Mouse (Mus musculus) midbrain, embryonic 13.5 days (tissue): ENCODE measurements around the gene Fam129a. TPM values are rescaled to one million over a fixed set of nuclear protein-coding genes. Genes with fewer than 3 reads are reported as not detected.
A peak's percentile ranks its signal among the peaks of the same experiment; 100 is the strongest.

ENCODE experiments used
- ATAC-seq: fragments of 200-750 bp; cut with Nextera tagmentation; 2 replicates; pipeline ENCODE4 v1.8.0; 2017; ENCODE audit warnings: mild to moderate bottlenecking, moderate TSS enrichment, moderate library complexity
- H3K27ac ChIP-seq: fragments of 300-500 bp; sonication (generic); 2 replicates; pipeline ENCODE4 v1.5.1; 2015; ENCODE audit warnings: inconsistent platforms, mild to moderate bottlenecking, moderate library complexity
- H3K27me3 ChIP-seq: fragments of 300-500 bp; sonication (generic); 2 replicates; pipeline ENCODE4 v1.6.1; 2015; ENCODE audit warnings: mild to moderate bottlenecking, inconsistent platforms
- H3K36me3 ChIP-seq: fragments of 300-500 bp; sonication (generic); 2 replicates; pipeline ENCODE4 v1.6.1; 2015; ENCODE audit warnings: mild to moderate bottlenecking, inconsistent platforms
- H3K4me1 ChIP-seq: fragments of 300-500 bp; sonication (generic); replicated peaks from 2 replicates; pipeline ENCODE4 v1.6.1; 2015; ENCODE audit warnings: inconsistent platforms
- H3K4me2 ChIP-seq: fragments of 300-500 bp; sonication (generic); replicated peaks from 2 replicates; pipeline ENCODE4 v1.6.1; 2015; ENCODE audit warnings: moderate library complexity, mild to moderate bottlenecking, inconsistent platforms
- H3K4me3 ChIP-seq: fragments of 300-500 bp; sonication (generic); replicated peaks from 2 replicates; pipeline ENCODE4 v1.5.1; 2015; ENCODE audit warnings: mild to moderate bottlenecking, inconsistent platforms
- H3K9ac ChIP-seq: fragments of 300-500 bp; sonication (generic); replicated peaks from 2 replicates; pipeline ENCODE4 v1.6.1; 2015; ENCODE audit warnings: mild to moderate bottlenecking, inconsistent platforms
- H3K9me3 ChIP-seq: fragments of 300-500 bp; sonication (generic); 2 replicates; pipeline ENCODE4 v1.6.1; 2016; ENCODE audit warnings: mild to moderate bottlenecking, inconsistent platforms
- WGBS: fragments of 180-500 bp; shearing (Covaris S2); methylation state at CpG from one replicate; pipeline ENCODE4 v1.1.7; 2015; 5-methylcytosine and 5-hydroxymethylcytosine counted together
- polyA plus RNA-seq: library from polyadenylated mRNA; unstranded; fragments of >200 nt; fragmentation: Nextera tagmentation; extraction: Ambion mirVana; gene quantifications from 2 replicates; pipeline ENCODE4 v1.2.1, GENCODE M21; 2015

Fam129a gene
- polyA plus RNA-seq, 1 experiment from 2014 or later: 0.78 TPM

- no peak overlapping the region for H3K27ac ChIP-seq
- no peak for ATAC-seq
- H3K4me2 ChIP-seq: no peak overlapping the region
- H3K27me3 ChIP-seq: no peaks in the 10 kb centered on the region
- H3K4me3 ChIP-seq: no peak overlapping the region
- H3K9ac ChIP-seq: no peak overlapping the region
- peaks cover 16% of the 10 kb centered on the region for H3K36me3 ChIP-seq
- H3K4me1 ChIP-seq: peaks cover 8% of the 10 kb centered on the region; the same call in 1 of the 2 replicates
- no peaks in the 10 kb centered on the region for H3K9me3 ChIP-seq
- WGBS: 88% methylated on average over 3 of the region's 3 CpGs
Observed at GRCm38 (mm10) chr1:151766976-151767654, 196.1 kb downstream of the Fam129a start.

GRCm38 (mm10) chr1:151769200-151769913 is 198.4 kb downstream of the Fam129a start:
- H3K36me3 ChIP-seq: peaks cover 16% of the 10 kb centered on the region
- H3K9me3 ChIP-seq: no peaks in the 10 kb centered on the region
- no peak overlapping the region for H3K27ac ChIP-seq
- H3K9ac ChIP-seq: no peak overlapping the region
- 45% methylated on average over 3 of the region's 3 CpGs for WGBS
- H3K27me3 ChIP-seq: no peaks in the 10 kb centered on the region
- ATAC-seq: peak; percentile 53; the same call in 1 of the 2 replicates
- no peak overlapping the region for H3K4me2 ChIP-seq
- H3K4me1 ChIP-seq: peaks cover 8% of the 10 kb centered on the region; the same call in 1 of the 2 replicates
- H3K4me3 ChIP-seq: no peak overlapping the region

Other genes starting within 250 kb of the Fam129a start
- 304 and 319 TPM in 2 replicates for gene Ivns1abp, start 226.7 kb upstream of the Fam129a start, polyA plus RNA-seq
- gene Swt1, start 142.7 kb upstream of the Fam129a start, polyA plus RNA-seq: 21.4 and 27.8 TPM in 2 replicates
- 51.8 and 56.0 TPM in 2 replicates for gene Trmt1l, start 142.6 kb upstream of the Fam129a start, polyA plus RNA-seq
- gene Rnf2, start 70.2 kb upstream of the Fam129a start, polyA plus RNA-seq: 122 and 138 TPM in 2 replicates
- gene Edem3, start 184.2 kb downstream of the Fam129a start, polyA plus RNA-seq: 18.2 and 19.1 TPM in 2 replicates